Mouse (Mus musculus) C2C12 (cell line): ENCODE data around the gene Amt.

Source experiments
- CTCF ChIP-seq: IDR thresholded peaks from one replicate; pipeline ENCODE4 v1.5.1; 2011; ENCODE audit not compliant: control insufficient read depth, insufficient read depth, insufficient read length
- MAX ChIP-seq: IDR thresholded peaks from one replicate; pipeline ENCODE4 v1.6.1; 2011; ENCODE audit warnings: mild to moderate bottlenecking, control low read depth

GRCm38 (mm10) chr9:108318462-108318861 lies 21.8 kb downstream of the Amt start:
- TF ChIP-seq CTCF (no peak), MAX (no peak)
